Mouse (Mus musculus) neural tube, embryonic 15.5 days (tissue): ENCODE measurements at regions not wholly inside any gene's neighbourhood (a gene's known extent, or its start where the extent isn't known, plus 50 kb on each side); places are given as distances from the start of the nearest gene placed in this dataset.
"Not testable (repeated sequence)": the region's sequence is repeated elsewhere in the genome, so short reads cannot be mapped to it uniquely, and the experiment has no call there.

ENCODE experiments used
- ATAC-seq: fragments of 200-750 bp; cut with Nextera tagmentation; 2 replicates; pipeline ENCODE4 v1.8.0; 2017; ENCODE audit warnings: mild to moderate bottlenecking, moderate TSS enrichment, moderate library complexity; ENCODE audit not compliant: low FRiP score
- H3K27ac ChIP-seq: fragments of 300-500 bp; sonication (generic); replicated peaks from 2 replicates; pipeline ENCODE4 v1.5.1; 2015; ENCODE audit warnings: mild to moderate bottlenecking, inconsistent platforms
- H3K27me3 ChIP-seq: fragments of 300-500 bp; sonication (generic); replicated peaks from 2 replicates; pipeline ENCODE4 v1.6.1; 2015; ENCODE audit warnings: inconsistent platforms
- H3K36me3 ChIP-seq: fragments of 300-500 bp; sonication (generic); 2 replicates; pipeline ENCODE4 v1.6.1; 2015; ENCODE audit warnings: inconsistent platforms
- H3K4me1 ChIP-seq: fragments of 300-500 bp; sonication (generic); 2 replicates; pipeline ENCODE4 v1.6.1; 2015; ENCODE audit warnings: inconsistent platforms
- H3K4me2 ChIP-seq: fragments of 300-500 bp; sonication (generic); 2 replicates; pipeline ENCODE4 v1.6.1; 2015; ENCODE audit warnings: inconsistent platforms, mild to moderate bottlenecking, moderate library complexity
- H3K4me3 ChIP-seq: fragments of 300-500 bp; sonication (generic); replicated peaks from 2 replicates; pipeline ENCODE4 v1.5.1; 2015; ENCODE audit warnings: mild to moderate bottlenecking, inconsistent platforms
- H3K9ac ChIP-seq: fragments of 300-500 bp; sonication (generic); replicated peaks from 2 replicates; pipeline ENCODE4 v1.6.1; 2015; ENCODE audit warnings: mild to moderate bottlenecking, inconsistent platforms
- H3K9me3 ChIP-seq: fragments of 300-500 bp; sonication (generic); replicated peaks from 2 replicates; pipeline ENCODE4 v1.6.1; 2016; ENCODE audit warnings: inconsistent platforms
- WGBS: fragments of 180-500 bp; shearing (Covaris S2); methylation state at CpG from one replicate; pipeline ENCODE4 v1.1.7; 2015; ENCODE audit warnings: mixed read lengths; 5-methylcytosine and 5-hydroxymethylcytosine counted together

- WGBS, result 56% methylated on average over 4 of the region's 4 CpGs
- no peak for ATAC-seq
- no peak overlapping the region for H3K27ac ChIP-seq
- no peaks in the 10 kb centered on the region for H3K9me3 ChIP-seq
- no peaks in the 10 kb centered on the region for H3K36me3 ChIP-seq
- H3K4me2 ChIP-seq, result no peak overlapping the region
- H3K27me3 ChIP-seq, result no peaks in the 10 kb centered on the region
- H3K9ac ChIP-seq, result no peak overlapping the region
- H3K4me3 ChIP-seq, result no peak overlapping the region
- no peaks in the 10 kb centered on the region; the same call in 1 of the 2 replicates for H3K4me1 ChIP-seq
Measured at GRCm38 (mm10) chr7:64024253-64024652, 85.5 kb upstream of the Klf13 start.

- ATAC-seq, result no peak
- H3K27ac ChIP-seq, result no peak overlapping the region
- no peaks in the 10 kb centered on the region for H3K9me3 ChIP-seq
- H3K27me3 ChIP-seq, result no peaks in the 10 kb centered on the region
- H3K4me1 ChIP-seq, result no peaks in the 10 kb centered on the region; the same call in 1 of the 2 replicates
- H3K36me3 ChIP-seq, result no peaks in the 10 kb centered on the region
- H3K4me2 ChIP-seq, result no peak overlapping the region
- no peak overlapping the region for H3K4me3 ChIP-seq
- WGBS, result 63% methylated on average over 7 of the region's 7 CpGs
- H3K9ac ChIP-seq, result no peak overlapping the region
Measured at GRCm38 (mm10) chr7:64022711-64023468, 84.2 kb upstream of the Klf13 start.

GRCm38 (mm10) chr7:64021241-64022108, 82.8 kb upstream of the Klf13 start:
- H3K27me3 ChIP-seq, result no peaks in the 10 kb centered on the region
- no peak overlapping the region for H3K9ac ChIP-seq
- H3K27ac ChIP-seq, result no peak overlapping the region
- 58% methylated on average over 9 of the region's 9 CpGs for WGBS
- H3K9me3 ChIP-seq, result no peaks in the 10 kb centered on the region
- H3K4me2 ChIP-seq, result no peak overlapping the region
- H3K4me3 ChIP-seq, result no peak overlapping the region
- no peaks in the 10 kb centered on the region; the same call in 1 of the 2 replicates for H3K4me1 ChIP-seq
- no peaks in the 10 kb centered on the region for H3K36me3 ChIP-seq
- ATAC-seq, result peak; percentile 77

GRCm38 (mm10) chr7:64018107-64018506, 79.4 kb upstream of the Klf13 start:
- H3K36me3 ChIP-seq, result no peaks in the 10 kb centered on the region
- no peak overlapping the region for H3K4me2 ChIP-seq
- H3K4me1 ChIP-seq, result no peaks in the 10 kb centered on the region; the same call in 1 of the 2 replicates
- no peak overlapping the region for H3K9ac ChIP-seq
- H3K9me3 ChIP-seq, result no peaks in the 10 kb centered on the region
- no peak overlapping the region for H3K4me3 ChIP-seq
- 68% methylated on average over 3 of the region's 3 CpGs for WGBS
- no peaks in the 10 kb centered on the region for H3K27me3 ChIP-seq
- no peak for ATAC-seq
- no peak overlapping the region for H3K27ac ChIP-seq

GRCm38 (mm10) chr7:64016874-64017273, 78.2 kb upstream of the Klf13 start:
- Histone ChIP-seq H3K4me2 (no peak overlapping the region), H3K4me1 (no peaks in the 10 kb centered on the region; the same call in 1 of the 2 replicates), H3K27me3 (no peaks in the 10 kb centered on the region), H3K9ac (no peak overlapping the region), H3K27ac (no peak overlapping the region), H3K9me3 (no peaks in the 10 kb centered on the region), H3K4me3 (no peak overlapping the region), H3K36me3 (no peaks in the 10 kb centered on the region)
- no peak for ATAC-seq
- WGBS, result 85% methylated on average over 3 of the region's 3 CpGs

GRCm38 (mm10) chr7:64015136-64015535, 76.4 kb upstream of the Klf13 start:
- H3K36me3 ChIP-seq, ATAC-seq, H3K9ac ChIP-seq, H3K4me1 ChIP-seq, H3K27me3 ChIP-seq, H3K4me2 ChIP-seq, H3K27ac ChIP-seq, H3K4me3 ChIP-seq, H3K9me3 ChIP-seq: not testable (repeated sequence)
- 89% methylated on average over 2 of the region's 2 CpGs for WGBS

- ATAC-seq, result no peak
- H3K4me1 ChIP-seq, result no peaks in the 10 kb centered on the region
- no peak overlapping the region for H3K9ac ChIP-seq
- no peak overlapping the region for H3K4me3 ChIP-seq
- WGBS, result 91% methylated on average over 7 of the region's 7 CpGs
- no peaks in the 10 kb centered on the region for H3K9me3 ChIP-seq
- H3K27me3 ChIP-seq, result no peaks in the 10 kb centered on the region
- H3K36me3 ChIP-seq, result no peaks in the 10 kb centered on the region
- no peak overlapping the region for H3K4me2 ChIP-seq
- no peak overlapping the region for H3K27ac ChIP-seq
Measured at GRCm38 (mm10) chr7:64014227-64014626, 75.5 kb upstream of the Klf13 start.

GRCm38 (mm10) chr7:64013023-64013547, 74.4 kb upstream of the Klf13 start:
- Histone ChIP-seq H3K9ac (no peak overlapping the region), H3K36me3 (no peaks in the 10 kb centered on the region), H3K27me3 (no peaks in the 10 kb centered on the region), H3K4me3 (no peak overlapping the region), H3K4me2 (no peak overlapping the region), H3K4me1 (no peaks in the 10 kb centered on the region), H3K27ac (no peak overlapping the region), H3K9me3 (no peaks in the 10 kb centered on the region)
- 88% methylated on average over 5 of the region's 5 CpGs for WGBS
- ATAC-seq, result no peak

GRCm38 (mm10) chr7:64012268-64012601, 73.5 kb upstream of the Klf13 start:
- no peak overlapping the region for H3K9ac ChIP-seq
- ATAC-seq, result no peak
- no peak overlapping the region for H3K27ac ChIP-seq
- no peaks in the 10 kb centered on the region for H3K4me1 ChIP-seq
- no peaks in the 10 kb centered on the region for H3K27me3 ChIP-seq
- H3K36me3 ChIP-seq, result no peaks in the 10 kb centered on the region
- 87% methylated on average over 8 of the region's 8 CpGs for WGBS
- H3K4me2 ChIP-seq, result no peak overlapping the region
- H3K4me3 ChIP-seq, result no peak overlapping the region
- H3K9me3 ChIP-seq, result no peaks in the 10 kb centered on the region

GRCm38 (mm10) chr7:64011563-64012267, 73.0 kb upstream of the Klf13 start:
- Histone ChIP-seq H3K36me3 (no peaks in the 10 kb centered on the region), H3K27me3 (no peaks in the 10 kb centered on the region), H3K27ac (no peak overlapping the region), H3K9me3 (no peaks in the 10 kb centered on the region), H3K4me2 (no peak overlapping the region), H3K9ac (no peak overlapping the region), H3K4me1 (no peaks in the 10 kb centered on the region), H3K4me3 (no peak overlapping the region)
- ATAC-seq, result no peak
- WGBS, result 80% methylated on average over 13 of the region's 13 CpGs

- ATAC-seq, result no peak
- Histone ChIP-seq H3K9ac (no peak overlapping the region), H3K4me3 (no peak overlapping the region), H3K36me3 (no peaks in the 10 kb centered on the region), H3K4me2 (no peak overlapping the region), H3K27ac (no peak overlapping the region), H3K9me3 (no peaks in the 10 kb centered on the region), H3K27me3 (no peaks in the 10 kb centered on the region), H3K4me1 (no peaks in the 10 kb centered on the region)
- WGBS, result 74% methylated on average over 3 of the region's 3 CpGs
Measured at GRCm38 (mm10) chr7:64010640-64011039, 71.9 kb upstream of the Klf13 start.
